Mouse (Mus musculus) liver, embryonic 16.5 days (tissue): ENCODE measurements around the gene Nckap5. TPM values are rescaled to one million over a fixed set of nuclear protein-coding genes. Genes with fewer than 3 reads are reported as not detected.

Source experiments
- ATAC-seq: fragments of 200-750 bp; cut with Nextera tagmentation; 2 replicates; pipeline ENCODE4 v1.8.0; 2017; ENCODE audit warnings: low read depth, mild to moderate bottlenecking, moderate number of reproducible peaks, moderate library complexity
- H3K27ac ChIP-seq: fragments of 300-500 bp; sonication (generic); 2 replicates; pipeline ENCODE4 v1.5.1; 2014; ENCODE audit warnings: mild to moderate bottlenecking, low read length
- H3K27me3 ChIP-seq: fragments of 300-500 bp; sonication (generic); 2 replicates; pipeline ENCODE4 v1.6.1; 2014; ENCODE audit warnings: low read depth, low read length, mixed read lengths; ENCODE audit not compliant: control insufficient read depth, insufficient read depth
- H3K36me3 ChIP-seq: fragments of 300-500 bp; sonication (generic); 2 replicates; pipeline ENCODE4 v1.6.1; 2014; ENCODE audit warnings: mild to moderate bottlenecking; ENCODE audit not compliant: control insufficient read depth, insufficient read depth
- H3K4me1 ChIP-seq: fragments of 300-500 bp; sonication (generic); 2 replicates; pipeline ENCODE4 v1.6.1; 2014; ENCODE audit warnings: low read depth, low read length, mixed read lengths; ENCODE audit not compliant: control insufficient read depth
- H3K4me2 ChIP-seq: fragments of 300-500 bp; sonication (generic); 2 replicates; pipeline ENCODE4 v1.6.1; 2014; ENCODE audit warnings: low read depth, low read length, mixed read lengths
- H3K4me3 ChIP-seq: fragments of 300-500 bp; sonication (generic); 2 replicates; pipeline ENCODE4 v1.5.1; 2014; ENCODE audit warnings: low read depth, mild to moderate bottlenecking, low read length
- H3K9ac ChIP-seq: fragments of 300-500 bp; sonication (generic); 2 replicates; pipeline ENCODE4 v1.6.1; 2014; ENCODE audit warnings: low read depth, low read length
- H3K9me3 ChIP-seq: fragments of 300-500 bp; sonication (generic); replicated peaks from 2 replicates; pipeline ENCODE4 v1.6.1; 2016; ENCODE audit warnings: low read length; ENCODE audit not compliant: control insufficient read depth
- WGBS: fragments of 180-500 bp; shearing (Covaris S2); extraction: QIAGEN DNeasy Blood & Tissue Kit; methylation state at CpG from one replicate; pipeline ENCODE4 v1.1.7; 2014; ENCODE audit not compliant: insufficient replicate concordance; 5-methylcytosine and 5-hydroxymethylcytosine counted together
- polyA plus RNA-seq: library from polyadenylated mRNA; unstranded; fragments of >200 nt; fragmentation: Nextera tagmentation; extraction: Ambion mirVana; gene quantifications from 2 replicates; pipeline ENCODE4 v1.2.1, GENCODE M21; 2015

The Nckap5 gene
- polyA plus RNA-seq, 1 experiment from 2014 or later, result 1.9 TPM

- Histone ChIP-seq H3K36me3 (no peaks in the 10 kb centered on the region), H3K9me3 (no peaks in the 10 kb centered on the region), H3K4me1 (no peaks in the 10 kb centered on the region), H3K27me3 (no peaks in the 10 kb centered on the region), H3K4me2 (no peak overlapping the region), H3K9ac (no peak overlapping the region), H3K4me3 (no peak overlapping the region), H3K27ac (no peak overlapping the region)
- no peak for ATAC-seq
- 54% methylated on average over 3 of the region's 3 CpGs for WGBS
These were observed 256.9 kb downstream of the Nckap5 start for GRCm38 (mm10) chr1:126573714-126574113.

- 59% methylated on average over 2 of the region's 2 CpGs for WGBS
These were observed 257.5 kb downstream of the Nckap5 start for GRCm38 (mm10) chr1:126573097-126573496.

GRCm38 (mm10) chr1:126569611-126570238 is 260.9 kb downstream of the Nckap5 start:
- ATAC-seq, result no peak
- no peaks in the 10 kb centered on the region for H3K9me3 ChIP-seq
- H3K4me1 ChIP-seq, result no peaks in the 10 kb centered on the region
- 29% methylated on average over 6 of the region's 6 CpGs for WGBS
- no peak overlapping the region for H3K9ac ChIP-seq
- H3K27me3 ChIP-seq, result no peaks in the 10 kb centered on the region
- no peak overlapping the region for H3K4me3 ChIP-seq
- no peak overlapping the region for H3K27ac ChIP-seq
- H3K36me3 ChIP-seq, result no peaks in the 10 kb centered on the region
- no peak overlapping the region for H3K4me2 ChIP-seq

More at GRCm38 (mm10) chr1:126573097-126573496, 257.5 kb downstream of the Nckap5 start:
- Histone ChIP-seq H3K9ac (no peak overlapping the region), H3K9me3 (no peaks in the 10 kb centered on the region), H3K27me3 (no peaks in the 10 kb centered on the region), H3K4me2 (no peak overlapping the region), H3K4me3 (no peak overlapping the region), H3K36me3 (no peaks in the 10 kb centered on the region), H3K27ac (no peak overlapping the region), H3K4me1 (no peaks in the 10 kb centered on the region)
- no peak for ATAC-seq

- no peak for ATAC-seq
- no peak overlapping the region for H3K4me3 ChIP-seq
- no peak overlapping the region for H3K4me2 ChIP-seq
- H3K4me1 ChIP-seq, result no peaks in the 10 kb centered on the region
- no peaks in the 10 kb centered on the region for H3K36me3 ChIP-seq
- no peak overlapping the region for H3K9ac ChIP-seq
- no peaks in the 10 kb centered on the region for H3K9me3 ChIP-seq
- no peak overlapping the region for H3K27ac ChIP-seq
- no peaks in the 10 kb centered on the region for H3K27me3 ChIP-seq
- 72% methylated on average over 8 of the region's 8 CpGs for WGBS
These were observed 261.9 kb downstream of the Nckap5 start for GRCm38 (mm10) chr1:126568520-126569197.

- Histone ChIP-seq H3K4me2 (no peak overlapping the region), H3K27me3 (no peaks in the 10 kb centered on the region), H3K9ac (no peak overlapping the region), H3K4me3 (no peak overlapping the region), H3K4me1 (no peaks in the 10 kb centered on the region), H3K27ac (no peak overlapping the region), H3K9me3 (no peaks in the 10 kb centered on the region), H3K36me3 (no peaks in the 10 kb centered on the region)
- WGBS, result 54% methylated on average over 3 of the region's 3 CpGs
- no peak for ATAC-seq
These were observed 265.4 kb downstream of the Nckap5 start for GRCm38 (mm10) chr1:126565151-126565725.

- Histone ChIP-seq H3K4me3 (no peak overlapping the region), H3K27me3 (no peaks in the 10 kb centered on the region), H3K9ac (no peak overlapping the region), H3K36me3 (no peaks in the 10 kb centered on the region), H3K4me1 (no peaks in the 10 kb centered on the region), H3K9me3 (no peaks in the 10 kb centered on the region), H3K4me2 (no peak overlapping the region), H3K27ac (no peak overlapping the region)
- ATAC-seq, result no peak
- WGBS, result 69% methylated on average over 7 of the region's 7 CpGs
These were observed 269.7 kb downstream of the Nckap5 start for GRCm38 (mm10) chr1:126560931-126561330.

GRCm38 (mm10) chr1:126557791-126558294 is 272.8 kb downstream of the Nckap5 start:
- WGBS, result 78% methylated on average over 12 of the region's 12 CpGs

GRCm38 (mm10) chr1:126547979-126548378 is 282.6 kb downstream of the Nckap5 start:
- no peak overlapping the region for H3K4me2 ChIP-seq
- 69% methylated on average over 7 of the region's 7 CpGs for WGBS
- ATAC-seq, result no peak
- H3K9ac ChIP-seq, result no peak overlapping the region
- no peaks in the 10 kb centered on the region for H3K4me1 ChIP-seq
- no peak overlapping the region for H3K27ac ChIP-seq
- no peaks in the 10 kb centered on the region for H3K27me3 ChIP-seq
- H3K9me3 ChIP-seq, result no peaks in the 10 kb centered on the region
- no peaks in the 10 kb centered on the region for H3K36me3 ChIP-seq
- no peak overlapping the region for H3K4me3 ChIP-seq

More at GRCm38 (mm10) chr1:126557791-126558294, 272.8 kb downstream of the Nckap5 start:
- H3K36me3 ChIP-seq, result no peaks in the 10 kb centered on the region
- H3K27me3 ChIP-seq, result no peaks in the 10 kb centered on the region
- no peaks in the 10 kb centered on the region for H3K4me1 ChIP-seq
- no peaks in the 10 kb centered on the region for H3K9me3 ChIP-seq
- no peak for ATAC-seq
- H3K9ac ChIP-seq, result no peak overlapping the region
- no peak overlapping the region for H3K4me2 ChIP-seq
- no peak overlapping the region for H3K27ac ChIP-seq
- no peak overlapping the region for H3K4me3 ChIP-seq

- no peaks in the 10 kb centered on the region for H3K4me1 ChIP-seq
- no peak overlapping the region for H3K4me2 ChIP-seq
- no peak overlapping the region for H3K9ac ChIP-seq
- no peaks in the 10 kb centered on the region for H3K9me3 ChIP-seq
- H3K27ac ChIP-seq, result no peak overlapping the region
- H3K4me3 ChIP-seq, result no peak overlapping the region
- no peaks in the 10 kb centered on the region for H3K36me3 ChIP-seq
- no peak for ATAC-seq
- no peaks in the 10 kb centered on the region for H3K27me3 ChIP-seq
- 53% methylated on average over 4 of the region's 4 CpGs for WGBS
These were observed 286.1 kb downstream of the Nckap5 start for GRCm38 (mm10) chr1:126544471-126544870.
